Mouse (Mus musculus) hindbrain, embryonic 15.5 days (tissue): Measurements from ENCODE around the gene Smarce1. TPM values are rescaled to one million over a fixed set of nuclear protein-coding genes. Genes with fewer than 3 reads are reported as not detected.
"Not testable (repeated sequence)": the region's sequence is repeated elsewhere in the genome, so short reads cannot be mapped to it uniquely, and the experiment has no call there.

ENCODE experiments used
- ATAC-seq: fragments of 200-750 bp; cut with Nextera tagmentation; 2 replicates; pipeline ENCODE4 v1.8.0; 2017; ENCODE audit warnings: low read depth, moderate number of reproducible peaks, moderate TSS enrichment; ENCODE audit not compliant: low FRiP score
- H3K27ac ChIP-seq: fragments of 300-500 bp; sonication (generic); replicated peaks from 2 replicates; pipeline ENCODE4 v1.5.1; 2015; ENCODE audit warnings: mild to moderate bottlenecking, inconsistent platforms
- H3K27me3 ChIP-seq: fragments of 300-500 bp; sonication (generic); 2 replicates; pipeline ENCODE4 v1.6.1; 2015; ENCODE audit warnings: control low read depth, inconsistent platforms
- H3K36me3 ChIP-seq: fragments of 300-500 bp; sonication (generic); 2 replicates; pipeline ENCODE4 v1.6.1; 2015; ENCODE audit warnings: control low read depth, inconsistent platforms
- H3K4me1 ChIP-seq: fragments of 300-500 bp; sonication (generic); replicated peaks from 2 replicates; pipeline ENCODE4 v1.6.1; 2015; ENCODE audit warnings: control low read depth, inconsistent platforms
- H3K4me2 ChIP-seq: fragments of 300-500 bp; sonication (generic); 2 replicates; pipeline ENCODE4 v1.6.1; 2015; ENCODE audit warnings: moderate library complexity, mild to moderate bottlenecking, inconsistent platforms
- H3K4me3 ChIP-seq: fragments of 300-500 bp; sonication (generic); 2 replicates; pipeline ENCODE4 v1.5.1; 2015; ENCODE audit warnings: mild to moderate bottlenecking, inconsistent platforms
- H3K9ac ChIP-seq: fragments of 300-500 bp; sonication (generic); 2 replicates; pipeline ENCODE4 v1.6.1; 2015; ENCODE audit warnings: inconsistent platforms
- H3K9me3 ChIP-seq: fragments of 300-500 bp; sonication (generic); 2 replicates; pipeline ENCODE4 v1.6.1; 2016; ENCODE audit warnings: control low read depth, inconsistent platforms
- WGBS: fragments of 180-500 bp; shearing (Covaris S2); methylation state at CpG from one replicate; pipeline ENCODE4 v1.1.7; 2015; 5-methylcytosine and 5-hydroxymethylcytosine counted together
- polyA plus RNA-seq: library from polyadenylated mRNA; unstranded; fragments of >200 nt; fragmentation: Nextera tagmentation; extraction: Ambion mirVana; gene quantifications from 2 replicates; pipeline ENCODE4 v1.2.1, GENCODE M21; 2015

The Smarce1 gene
- polyA plus RNA-seq, 1 experiment from 2014 or later = 266 TPM

DNA sequence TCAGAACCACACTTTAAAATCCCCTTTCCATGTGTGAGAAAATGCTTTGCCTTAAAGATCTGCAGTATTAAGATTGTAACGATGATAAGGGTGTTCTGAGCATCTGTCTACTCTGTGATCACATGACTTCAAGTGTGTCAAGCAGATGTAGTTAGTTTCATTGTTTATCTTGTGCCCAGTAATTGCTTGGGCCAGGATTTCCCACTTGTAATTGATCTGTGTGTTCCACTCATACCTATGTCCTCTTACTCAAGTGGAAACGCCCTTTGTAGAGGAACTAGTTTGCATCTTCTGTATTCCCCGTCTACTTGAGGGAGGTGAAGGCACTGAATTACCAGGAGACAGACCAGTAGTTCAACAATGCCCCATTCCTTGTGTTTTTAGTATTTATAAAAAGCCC, 19.8 kb upstream of the Smarce1 start:
- Histone ChIP-seq H3K36me3 (no peaks in the 10 kb centered on the region), H3K4me3 (no peak overlapping the region), H3K9me3 (no peaks in the 10 kb centered on the region), H3K4me2 (no peak overlapping the region), H3K4me1 (no peaks in the 10 kb centered on the region), H3K27ac (no peak overlapping the region), H3K9ac (no peak overlapping the region), H3K27me3 (no peaks in the 10 kb centered on the region)
- no peak for ATAC-seq
- 72% methylated on average over 3 of the region's 3 CpGs for WGBS

DNA sequence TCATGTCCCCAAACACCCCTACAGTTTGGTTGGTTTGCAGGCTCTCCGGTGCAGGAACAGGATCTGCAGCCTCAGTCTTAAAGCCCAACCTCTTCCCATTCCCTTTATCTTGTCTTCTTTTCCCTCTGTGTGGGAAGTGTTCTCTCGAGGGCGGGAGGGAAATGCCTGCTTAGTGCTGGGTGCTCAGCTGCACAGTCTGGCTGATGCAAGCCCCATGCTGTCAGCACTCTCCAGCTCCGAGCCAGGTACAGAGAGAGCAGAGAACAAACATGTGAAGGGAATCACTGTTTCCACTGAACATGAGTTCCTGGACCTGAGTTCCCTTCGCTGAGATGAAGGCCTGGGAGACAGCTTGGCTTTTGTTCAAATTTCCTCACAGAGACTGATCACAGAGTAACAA, 19.4 kb upstream of the Smarce1 start:
- Histone ChIP-seq H3K4me1 (no peaks in the 10 kb centered on the region), H3K9me3 (no peaks in the 10 kb centered on the region), H3K27ac (no peak overlapping the region), H3K4me2 (no peak overlapping the region), H3K9ac (no peak overlapping the region), H3K36me3 (no peaks in the 10 kb centered on the region), H3K4me3 (no peak overlapping the region), H3K27me3 (no peaks in the 10 kb centered on the region)
- 62% methylated on average over 5 of the region's 5 CpGs for WGBS
- ATAC-seq = no peak

- H3K4me2 ChIP-seq = no peak overlapping the region
- no peak overlapping the region for H3K4me3 ChIP-seq
- no peak overlapping the region for H3K27ac ChIP-seq
- WGBS = 65% methylated on average over 4 of the region's 4 CpGs
- ATAC-seq = no peak
- H3K9me3 ChIP-seq = no peaks in the 10 kb centered on the region
- H3K4me1 ChIP-seq = no peaks in the 10 kb centered on the region
- no peaks in the 10 kb centered on the region for H3K36me3 ChIP-seq
- H3K9ac ChIP-seq = no peak overlapping the region
- H3K27me3 ChIP-seq = no peaks in the 10 kb centered on the region
Observed at GRCm38 (mm10) chr11:99249115-99249514, 18.3 kb upstream of the Smarce1 start.

DNA sequence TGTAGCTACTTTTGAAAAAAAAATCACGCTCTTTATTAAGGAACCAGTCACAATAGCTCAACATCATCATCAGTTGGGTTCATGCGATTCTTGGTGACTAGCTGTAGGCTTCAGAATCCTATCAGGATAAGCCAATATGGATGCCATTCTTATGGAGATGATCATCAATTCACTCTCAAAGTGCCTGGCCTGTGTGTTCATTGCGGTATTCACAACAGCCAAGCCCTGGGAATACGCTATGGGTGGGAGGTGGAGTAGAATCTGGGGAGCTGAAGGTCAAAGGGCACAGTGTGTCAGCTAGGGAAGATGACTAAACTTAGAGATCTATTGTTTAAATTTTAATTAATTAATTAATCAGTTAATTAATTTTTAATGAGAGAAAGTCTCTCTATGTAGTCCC, 17.1 kb upstream of the Smarce1 start:
- Histone ChIP-seq H3K4me3 (no peak overlapping the region), H3K4me2 (no peak overlapping the region), H3K9ac (no peak overlapping the region), H3K36me3 (no peaks in the 10 kb centered on the region), H3K4me1 (no peaks in the 10 kb centered on the region), H3K27me3 (no peaks in the 10 kb centered on the region), H3K27ac (no peak overlapping the region), H3K9me3 (no peaks in the 10 kb centered on the region)
- ATAC-seq = no peak
- WGBS = 93% methylated on average over 4 of the region's 4 CpGs

DNA sequence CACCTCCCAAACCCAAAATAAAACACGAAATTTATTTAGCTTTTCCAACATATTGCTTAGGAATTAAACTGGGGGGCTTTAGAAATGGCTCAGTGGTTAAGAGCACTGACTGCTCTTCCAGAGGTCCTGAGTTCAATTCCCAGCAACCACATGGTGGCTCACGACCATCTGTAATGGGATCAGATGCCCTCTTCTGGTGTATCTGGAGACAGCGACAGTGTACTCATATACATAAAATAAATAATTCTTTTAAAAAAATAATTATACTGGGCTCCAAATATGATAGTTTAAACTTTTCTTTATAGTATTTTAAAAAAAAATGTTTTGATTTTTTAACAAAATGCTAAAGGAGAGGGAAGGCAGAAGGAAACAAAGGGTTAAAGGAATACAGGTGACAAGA, 13.7 kb upstream of the Smarce1 start:
- WGBS = 41% methylated on average over 3 of the region's 3 CpGs
- H3K9me3 ChIP-seq, H3K36me3 ChIP-seq, H3K9ac ChIP-seq, H3K27me3 ChIP-seq, H3K27ac ChIP-seq, H3K4me1 ChIP-seq, H3K4me3 ChIP-seq, ATAC-seq: not testable (repeated sequence)
- H3K4me2 ChIP-seq = peak overlapping the region; percentile 60

- Histone ChIP-seq H3K4me1 (no peaks in the 10 kb centered on the region), H3K36me3 (no peaks in the 10 kb centered on the region), H3K27me3 (no peaks in the 10 kb centered on the region), H3K27ac (peak within 1 kb of the TSS; percentile 66), H3K4me3 (peak within 1 kb of the TSS; percentile 43), H3K9ac (peak within 1 kb of the TSS; percentile 48), H3K4me2 (peak within 1 kb of the TSS; percentile 60), H3K9me3 (no peaks in the 10 kb centered on the region)
- WGBS = 5% methylated on average over 17 of the region's 17 CpGs
- 0 out of 2 replicates have a peak, but pooled peaks have one; percentile 54 for ATAC-seq
Observed at GRCm38 (mm10) chr11:99243820-99244374, 13.1 kb upstream of the Smarce1 start, which contains the start of gene Krt222. TSS of gene Krt222 (minus strand) at chr11:99244085.

DNA sequence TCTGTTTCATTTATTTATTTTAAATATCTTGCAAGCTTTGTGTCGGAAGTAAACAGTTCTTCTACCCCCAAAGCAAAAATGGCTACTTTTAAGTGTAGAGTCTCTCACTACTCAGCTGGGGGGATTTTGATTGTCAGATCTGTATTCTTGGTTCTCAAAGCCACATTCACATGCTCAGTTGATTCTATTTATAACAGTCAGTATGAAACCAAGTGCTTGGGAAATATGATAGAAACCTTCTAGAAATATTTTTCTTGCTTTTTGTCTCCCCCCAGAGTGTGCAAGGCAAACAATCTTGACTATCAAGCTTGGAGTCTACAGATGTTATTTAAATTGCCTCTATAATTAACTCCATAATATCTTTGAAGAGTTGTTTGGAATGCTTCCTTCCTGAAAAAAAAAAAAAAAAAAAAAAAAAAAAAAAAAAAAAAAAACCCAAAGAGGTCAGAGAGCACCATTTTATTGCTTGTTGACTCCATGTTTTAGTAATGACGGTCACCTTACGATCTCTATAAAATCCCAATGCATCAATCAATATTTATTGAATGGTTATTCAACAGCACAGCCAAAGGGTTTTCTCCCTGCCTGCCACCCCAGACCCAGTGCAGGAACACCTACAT, 12.5 kb upstream of the Smarce1 start:
- H3K4me2 ChIP-seq = peak overlapping the region; percentile 60
- H3K36me3 ChIP-seq = no peaks in the 10 kb centered on the region
- peak overlapping the region; percentile 66 for H3K27ac ChIP-seq
- no peaks in the 10 kb centered on the region for H3K27me3 ChIP-seq
- 51% methylated on average over 3 of the region's 3 CpGs for WGBS
- no peaks in the 10 kb centered on the region for H3K9me3 ChIP-seq
- H3K9ac ChIP-seq = peak overlapping the region; percentile 48
- no peaks in the 10 kb centered on the region for H3K4me1 ChIP-seq
- ATAC-seq = no peak
- peak overlapping the region; percentile 43 for H3K4me3 ChIP-seq

- Histone ChIP-seq H3K27ac (no peak overlapping the region), H3K9me3 (no peaks in the 10 kb centered on the region), H3K4me2 (no peak overlapping the region), H3K9ac (no peak overlapping the region), H3K27me3 (no peaks in the 10 kb centered on the region), H3K4me1 (no peaks in the 10 kb centered on the region), H3K36me3 (no peaks in the 10 kb centered on the region), H3K4me3 (no peak overlapping the region)
- no peak for ATAC-seq
- 74% methylated on average over 5 of the region's 5 CpGs for WGBS
Observed at GRCm38 (mm10) chr11:99242056-99242455, 11.2 kb upstream of the Smarce1 start.

GRCm38 (mm10) chr11:99238468-99238867, 7.7 kb upstream of the Smarce1 start:
- Histone ChIP-seq H3K4me2 (no peak overlapping the region), H3K27ac (no peak overlapping the region), H3K27me3 (no peaks in the 10 kb centered on the region), H3K4me3 (no peak overlapping the region), H3K4me1 (no peaks in the 10 kb centered on the region), H3K36me3 (no peaks in the 10 kb centered on the region), H3K9ac (no peak overlapping the region), H3K9me3 (no peaks in the 10 kb centered on the region)
- ATAC-seq = no peak
- 73% methylated on average over 14 of the region's 14 CpGs for WGBS

DNA sequence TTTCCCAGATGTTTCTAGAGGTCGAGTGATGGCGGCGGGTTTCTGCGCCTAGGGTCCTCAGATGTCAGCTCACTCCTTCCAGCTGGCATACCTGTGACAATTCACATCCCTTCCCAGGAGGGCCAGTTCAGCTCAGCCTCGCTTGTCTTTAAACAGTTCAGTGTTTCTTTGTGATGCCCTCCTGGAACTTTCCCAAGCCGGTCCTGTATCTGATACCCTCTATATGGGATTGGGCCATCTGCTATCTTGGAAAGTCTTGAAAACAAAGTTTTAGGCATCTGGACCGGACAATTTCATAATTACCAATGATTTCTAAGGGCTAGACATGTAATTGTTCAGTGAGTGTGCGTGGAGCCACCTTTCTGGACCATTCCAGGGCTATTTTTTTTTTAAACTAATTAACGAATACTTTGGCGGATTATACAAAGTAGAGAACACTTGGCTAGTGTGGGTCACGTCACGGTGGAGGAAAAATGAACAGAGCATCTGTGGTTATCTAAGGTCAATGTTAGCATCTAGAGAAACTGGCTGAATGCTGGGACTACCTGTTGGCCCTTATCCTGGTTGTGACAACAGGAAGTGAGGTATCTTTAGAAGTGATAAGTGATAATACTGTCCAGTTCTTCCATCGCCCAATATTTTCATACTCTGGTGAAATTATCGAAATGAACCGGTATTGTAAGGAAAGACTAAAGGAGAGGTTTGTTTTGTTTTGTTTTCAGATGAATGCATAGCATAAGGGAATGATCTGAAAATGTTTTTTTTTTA, 416 bp upstream of the Smarce1 start:
- no peak; the same call in 1 of the 2 replicates for ATAC-seq
- H3K27ac ChIP-seq = peak overlapping the region; percentile 96
- H3K27me3 ChIP-seq = no peaks in the 10 kb centered on the region
- 25% methylated on average over 15 of the region's 15 CpGs for WGBS
- H3K9me3 ChIP-seq = no peaks in the 10 kb centered on the region
- H3K4me2 ChIP-seq = peak overlapping the region; percentile 69
- H3K4me1 ChIP-seq = peaks cover 37% of the 10 kb centered on the region
- H3K4me3 ChIP-seq = peak overlapping the region; percentile 99
- H3K9ac ChIP-seq = peak overlapping the region; percentile 100
- H3K36me3 ChIP-seq = peaks cover 15% of the 10 kb centered on the region

- Histone ChIP-seq H3K9ac (peak overlapping the region; percentile 100), H3K9me3 (no peaks in the 10 kb centered on the region), H3K4me3 (peak overlapping the region; percentile 99), H3K4me1 (peaks cover 38% of the 10 kb centered on the region), H3K27ac (peak overlapping the region; percentile 96), H3K27me3 (no peaks in the 10 kb centered on the region), H3K36me3 (peaks cover 22% of the 10 kb centered on the region), H3K4me2 (peak overlapping the region; percentile 69)
- no peak for ATAC-seq
- WGBS = under 1% methylated on average over 31 of the region's 31 CpGs
Observed at GRCm38 (mm10) chr11:99229641-99230260, 1.1 kb downstream of the Smarce1 start.

GRCm38 (mm10) chr11:99226298-99226697, 4.5 kb downstream of the Smarce1 start:
- no peak for ATAC-seq
- peaks cover 39% of the 10 kb centered on the region for H3K36me3 ChIP-seq

More at GRCm38 (mm10) chr11:99226298-99226697, 4.5 kb downstream of the Smarce1 start:
- WGBS = 90% methylated on average over 5 of the region's 5 CpGs
- Histone ChIP-seq H3K27me3 (no peaks in the 10 kb centered on the region), H3K9ac (no peak overlapping the region), H3K4me1 (peaks cover 29% of the 10 kb centered on the region), H3K4me3 (no peak overlapping the region), H3K27ac (no peak overlapping the region), H3K4me2 (no peak overlapping the region), H3K9me3 (no peaks in the 10 kb centered on the region)
